Mouse (Mus musculus): Measurements from ENCODE around the gene Cbr4. TPM values are rescaled to one million over a fixed set of nuclear protein-coding genes. Genes with fewer than 3 reads are reported as not detected.
A peak's percentile ranks its signal among the peaks of the same experiment; 100 is the strongest.

The Cbr4 gene
- polyA plus RNA-seq, 1 experiment: 6.5 TPM

DNA sequence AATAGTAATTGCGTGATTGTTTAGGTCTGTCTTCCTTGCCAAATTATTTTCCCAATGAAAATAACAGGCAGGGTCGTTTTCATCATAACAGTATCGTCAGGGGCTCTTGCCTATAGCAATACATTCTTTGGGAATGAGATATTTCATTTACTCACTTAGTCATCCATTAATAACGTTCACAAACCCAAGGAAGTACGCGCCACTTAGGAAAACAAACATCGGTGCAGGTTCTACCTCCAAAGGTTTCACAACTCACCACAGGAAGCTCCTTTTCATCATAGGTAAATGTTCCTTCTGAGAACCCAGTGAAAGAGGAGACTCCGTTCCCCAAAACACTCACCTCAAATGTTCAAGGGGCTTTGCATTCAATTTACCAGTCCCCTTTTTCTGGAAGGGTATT lies 8.7 kb upstream of the Cbr4 start:
- no peaks in the 10 kb centered on the region for H3K4me1 ChIP-seq (ENCODE audit: control insufficient read depth, insufficient read depth, low read length)
- no peak overlapping the region for H3K27ac ChIP-seq (ENCODE audit: control insufficient read depth, insufficient read depth, low read depth, low read length, poor library complexity)
- H3K4me3 ChIP-seq (replicated peaks; ENCODE audit: control insufficient read depth, low read depth, low read length): no peak overlapping the region
- WGBS: 61% methylated on average over 8 of the region's 8 CpGs
- TF ChIP-seq POLR2A (IDR thresholded peaks at IDR 0.05; ENCODE audit: borderline replicate concordance, control insufficient read depth, low read depth, low read length): no peak
- TF ChIP-seq CTCF (IDR thresholded peaks at IDR 0.05; ENCODE audit: control insufficient read depth, insufficient read depth, low read length): no peak

DNA sequence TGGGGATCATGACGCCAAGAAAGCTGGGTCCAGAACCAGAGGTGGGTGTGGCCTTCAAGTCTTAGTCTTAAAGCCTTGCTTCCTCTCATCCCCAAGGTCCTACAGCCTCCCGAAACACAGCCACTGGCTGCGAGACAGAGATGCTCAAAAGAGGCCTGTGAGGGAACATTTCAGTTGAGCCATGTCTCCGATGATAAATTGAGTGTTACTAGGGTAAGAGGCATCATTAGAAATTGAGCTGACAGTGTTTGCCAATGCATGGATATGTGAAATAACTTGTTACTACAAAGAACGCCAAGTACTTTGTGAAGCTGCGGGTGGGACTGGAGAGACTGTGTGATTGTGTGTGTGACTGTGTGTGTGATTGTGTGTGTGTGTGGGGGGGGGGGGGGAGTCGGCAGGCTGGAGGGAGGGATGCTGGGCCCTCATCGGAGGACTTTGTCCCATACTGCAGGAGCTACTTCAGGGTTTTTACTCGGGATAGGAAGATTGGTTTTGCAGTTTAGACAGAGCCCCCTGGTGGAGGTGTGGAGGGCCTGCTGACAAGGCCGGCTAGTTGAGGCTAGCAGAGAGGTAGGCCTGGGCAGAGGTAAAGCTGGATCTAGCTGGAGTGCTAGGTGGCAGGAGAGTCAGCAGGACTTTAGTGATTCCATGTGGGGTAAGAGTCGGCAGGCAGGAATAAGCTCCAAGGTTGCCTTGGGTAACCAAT lies 7.9 kb upstream of the Cbr4 start:
- TF ChIP-seq CTCF (IDR thresholded peaks at IDR 0.05; ENCODE audit: control insufficient read depth, insufficient read depth, low read length) (peak; percentile 41; the same call in 1 of the 2 replicates), POLR2A (IDR thresholded peaks at IDR 0.05; ENCODE audit: borderline replicate concordance, control insufficient read depth, low read depth, low read length) (no peak)
- 51% methylated on average over 11 of the region's 11 CpGs for WGBS
- Histone ChIP-seq H3K4me3 (replicated peaks; ENCODE audit: control insufficient read depth, low read depth, low read length) (no peak overlapping the region), H3K4me1 (ENCODE audit: control insufficient read depth, insufficient read depth, low read length) (no peaks in the 10 kb centered on the region), H3K27ac (ENCODE audit: control insufficient read depth, insufficient read depth, low read depth, low read length, poor library complexity) (no peak overlapping the region)

DNA sequence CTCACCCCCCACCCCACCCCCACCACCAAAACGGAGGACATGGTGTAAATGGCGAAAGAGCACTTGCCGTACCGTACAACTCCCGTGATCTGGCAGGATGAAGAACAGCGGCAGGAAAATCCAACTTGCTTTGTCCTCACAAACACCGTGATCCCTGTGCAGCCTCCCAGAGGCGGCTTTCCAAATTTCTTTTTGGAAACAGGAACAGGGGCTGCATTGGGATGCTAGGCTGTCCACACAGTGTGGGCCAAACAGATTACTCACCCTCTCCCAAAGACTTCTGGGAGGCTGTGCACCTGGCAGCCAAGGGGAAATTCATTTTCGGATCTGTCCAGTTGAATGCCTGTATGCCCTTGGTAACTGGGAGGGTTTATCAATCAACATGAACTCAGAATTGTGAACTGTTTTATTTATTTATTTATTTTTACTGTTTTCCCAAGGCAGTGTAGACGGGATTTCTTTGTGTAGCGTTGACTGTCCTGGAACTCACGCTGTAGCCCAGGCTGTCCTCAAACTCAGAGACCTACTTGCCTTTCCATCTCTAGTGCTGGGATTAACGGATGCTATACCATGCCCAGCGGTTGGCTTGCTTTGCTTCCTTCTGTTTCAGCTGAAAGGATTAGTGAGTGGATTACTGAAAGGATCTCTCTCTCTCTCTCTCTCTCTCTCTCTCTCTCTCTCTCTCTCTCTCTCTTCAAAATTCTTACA lies 7.1 kb upstream of the Cbr4 start:
- H3K4me3 ChIP-seq (replicated peaks; ENCODE audit: control insufficient read depth, low read depth, low read length): no peak overlapping the region
- H3K27ac ChIP-seq (ENCODE audit: control insufficient read depth, insufficient read depth, low read depth, low read length, poor library complexity): no peak overlapping the region
- WGBS: 86% methylated on average over 14 of the region's 14 CpGs
- TF ChIP-seq POLR2A (IDR thresholded peaks at IDR 0.05; ENCODE audit: borderline replicate concordance, control insufficient read depth, low read depth, low read length) (no peak), CTCF (IDR thresholded peaks at IDR 0.05; ENCODE audit: control insufficient read depth, insufficient read depth, low read length) (no peak)
- H3K4me1 ChIP-seq (ENCODE audit: control insufficient read depth, insufficient read depth, low read length): no peaks in the 10 kb centered on the region

DNA sequence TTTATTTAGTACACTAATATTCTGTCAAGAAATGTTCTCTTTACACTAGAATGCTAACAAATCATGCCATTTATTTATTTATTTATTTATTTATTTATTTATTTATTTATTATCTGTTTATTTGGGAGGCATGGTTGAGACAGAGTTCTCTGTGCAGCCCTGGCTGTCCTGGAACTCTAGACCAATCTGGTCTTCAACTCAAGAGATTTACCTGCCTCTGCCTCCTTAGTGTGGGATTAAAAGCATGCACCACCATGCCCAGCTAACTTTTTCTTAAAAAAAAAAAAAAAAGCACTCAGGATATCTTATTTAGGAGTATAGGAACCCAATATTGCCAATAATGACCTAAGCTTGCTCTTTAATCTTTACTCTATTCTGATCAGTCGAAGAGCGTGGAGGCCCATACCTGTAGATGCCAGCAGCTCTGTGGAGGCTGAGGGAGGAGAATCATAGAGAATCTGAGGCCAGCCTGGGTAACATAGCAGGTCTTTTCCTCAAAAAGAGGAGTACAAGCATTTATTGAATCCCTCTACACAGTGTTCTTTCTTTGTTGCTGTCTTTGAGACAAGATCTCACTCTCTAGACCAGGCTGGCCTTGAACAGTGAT lies 508 bp upstream of the Cbr4 start:
- Histone ChIP-seq H3K27ac (ENCODE audit: control insufficient read depth, insufficient read depth, low read depth, low read length, poor library complexity) (no peak overlapping the region), H3K4me1 (ENCODE audit: control insufficient read depth, insufficient read depth, low read length) (peaks cover 3% of the 10 kb centered on the region; the same call in 1 of the 2 replicates), H3K4me3 (replicated peaks; ENCODE audit: control insufficient read depth, low read depth, low read length) (no peak overlapping the region)
- WGBS: 90% methylated on average over 2 of the region's 2 CpGs
- TF ChIP-seq POLR2A (IDR thresholded peaks at IDR 0.05; ENCODE audit: borderline replicate concordance, control insufficient read depth, low read depth, low read length) (no peak), CTCF (IDR thresholded peaks at IDR 0.05; ENCODE audit: control insufficient read depth, insufficient read depth, low read length) (no peak)

DNA sequence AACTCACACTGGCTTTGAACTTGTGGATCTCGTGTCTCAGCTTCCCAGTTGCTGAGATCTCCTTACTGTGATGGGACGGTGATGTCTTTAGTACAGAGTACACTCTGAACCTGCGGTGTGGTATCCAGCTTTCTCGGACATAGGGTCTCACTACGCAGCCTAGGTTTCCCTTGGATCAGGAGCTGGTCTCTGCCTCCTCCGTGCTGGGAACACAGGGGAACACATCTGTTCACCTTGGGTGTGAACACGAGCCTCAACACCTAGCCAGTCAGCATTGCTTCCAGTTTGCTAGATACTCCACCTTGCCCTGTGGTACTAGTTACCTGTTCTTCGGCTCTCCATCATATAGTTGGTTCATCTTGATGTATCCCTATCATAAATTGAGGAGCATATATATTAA lies 1.1 kb downstream of the Cbr4 start:
- Histone ChIP-seq H3K4me1 (ENCODE audit: control insufficient read depth, insufficient read depth, low read length) (peaks cover 3% of the 10 kb centered on the region; the same call in 1 of the 2 replicates), H3K27ac (ENCODE audit: control insufficient read depth, insufficient read depth, low read depth, low read length, poor library complexity) (no peak overlapping the region), H3K4me3 (replicated peaks; ENCODE audit: control insufficient read depth, low read depth, low read length) (no peak overlapping the region)
- no peak for TF ChIP-seq CTCF (IDR thresholded peaks at IDR 0.05; ENCODE audit: control insufficient read depth, insufficient read depth, low read length)
- TF ChIP-seq POLR2A (IDR thresholded peaks at IDR 0.05; ENCODE audit: borderline replicate concordance, control insufficient read depth, low read depth, low read length): no peak
- 89% methylated on average over 8 of the region's 8 CpGs for WGBS

DNA sequence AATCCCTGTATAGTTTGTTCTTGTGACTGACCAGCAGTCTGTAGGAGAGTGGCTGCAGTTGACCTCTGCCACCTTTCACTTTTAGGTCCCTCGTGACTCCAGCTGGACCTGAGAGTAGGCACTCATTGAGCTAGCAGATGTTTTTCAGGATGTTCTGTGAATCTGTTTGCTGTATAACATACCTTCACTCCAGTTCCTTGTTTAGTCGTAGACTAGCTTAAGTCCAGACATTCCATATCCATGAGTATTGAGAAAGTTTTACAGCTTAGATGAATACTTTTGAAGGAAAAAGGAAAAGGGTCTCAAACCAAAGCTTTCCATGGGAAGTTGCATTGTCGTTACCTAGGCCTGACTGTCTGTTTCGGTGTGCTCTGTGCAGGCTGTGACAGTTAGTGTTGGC lies 9.6 kb downstream of the Cbr4 start:
- 86% methylated on average over 4 of the region's 4 CpGs for WGBS
- H3K4me1 ChIP-seq (ENCODE audit: control insufficient read depth, insufficient read depth, low read length): no peaks in the 10 kb centered on the region; the same call in 1 of the 2 replicates
- H3K27ac ChIP-seq (ENCODE audit: control insufficient read depth, insufficient read depth, low read depth, low read length, poor library complexity): no peak overlapping the region
- TF ChIP-seq POLR2A (IDR thresholded peaks at IDR 0.05; ENCODE audit: borderline replicate concordance, control insufficient read depth, low read depth, low read length): no peak
- no peak for TF ChIP-seq CTCF (IDR thresholded peaks at IDR 0.05; ENCODE audit: control insufficient read depth, insufficient read depth, low read length)
- no peak overlapping the region for H3K4me3 ChIP-seq (replicated peaks; ENCODE audit: control insufficient read depth, low read depth, low read length)

DNA sequence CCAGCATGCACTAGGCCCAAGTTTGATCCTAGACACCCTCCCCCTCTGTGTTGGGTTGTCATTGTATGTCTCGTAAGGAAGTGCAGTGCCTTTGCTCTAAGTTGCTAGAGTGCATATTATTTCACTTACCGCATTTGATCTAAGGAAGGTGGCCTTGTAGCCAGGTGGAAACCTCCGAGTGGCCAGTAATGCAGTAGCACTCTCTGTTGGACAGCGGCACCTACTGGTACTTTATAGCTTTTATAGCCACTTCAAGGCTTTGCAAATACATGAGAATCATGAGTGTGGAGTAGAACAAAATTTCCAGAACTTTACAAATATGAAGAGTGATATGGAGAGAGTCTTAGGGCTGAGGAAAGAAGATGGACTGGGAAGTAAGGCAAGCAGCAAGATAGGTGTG lies 11.5 kb downstream of the Cbr4 start:
- no peaks in the 10 kb centered on the region; the same call in 1 of the 2 replicates for H3K4me1 ChIP-seq (ENCODE audit: control insufficient read depth, insufficient read depth, low read length)
- TF ChIP-seq POLR2A (IDR thresholded peaks at IDR 0.05; ENCODE audit: borderline replicate concordance, control insufficient read depth, low read depth, low read length): no peak
- no peak for TF ChIP-seq CTCF (IDR thresholded peaks at IDR 0.05; ENCODE audit: control insufficient read depth, insufficient read depth, low read length)
- WGBS: 81% methylated on average over 4 of the region's 4 CpGs
- H3K27ac ChIP-seq (ENCODE audit: control insufficient read depth, insufficient read depth, low read depth, low read length, poor library complexity): no peak overlapping the region
- H3K4me3 ChIP-seq (replicated peaks; ENCODE audit: control insufficient read depth, low read depth, low read length): no peak overlapping the region

DNA sequence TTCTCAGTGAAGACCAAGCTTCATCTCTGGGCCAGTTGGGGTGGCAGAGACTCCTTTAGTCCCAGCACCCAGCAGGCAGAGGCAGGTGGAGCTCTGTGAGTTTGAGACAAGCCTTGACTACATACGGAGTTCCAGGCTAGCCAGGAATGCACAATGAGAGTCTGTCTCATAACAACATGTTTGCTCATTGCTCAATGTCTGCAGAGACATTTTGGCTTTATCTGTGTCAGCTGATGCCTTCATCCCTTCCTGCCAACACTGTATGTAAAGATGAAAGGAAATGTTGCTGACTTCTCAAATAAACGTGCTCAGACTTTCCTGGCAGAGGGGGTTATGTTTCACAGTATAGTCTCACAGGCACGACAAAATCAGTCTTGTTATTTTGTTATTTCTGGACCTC lies 13.4 kb downstream of the Cbr4 start:
- Histone ChIP-seq H3K4me1 (ENCODE audit: control insufficient read depth, insufficient read depth, low read length) (no peaks in the 10 kb centered on the region; the same call in 1 of the 2 replicates), H3K27ac (ENCODE audit: control insufficient read depth, insufficient read depth, low read depth, low read length, poor library complexity) (no peak overlapping the region), H3K4me3 (replicated peaks; ENCODE audit: control insufficient read depth, low read depth, low read length) (no peak overlapping the region)
- TF ChIP-seq POLR2A (IDR thresholded peaks at IDR 0.05; ENCODE audit: borderline replicate concordance, control insufficient read depth, low read depth, low read length): no peak
- TF ChIP-seq CTCF (IDR thresholded peaks at IDR 0.05; ENCODE audit: control insufficient read depth, insufficient read depth, low read length): no peak
- WGBS: 71% methylated on average over 3 of the region's 3 CpGs
